Mouse (Mus musculus): ENCODE data around the gene Clstn1. TPM values are rescaled to one million over a fixed set of nuclear protein-coding genes. Genes with fewer than 3 reads are reported as not detected.
A peak's percentile ranks its signal among the peaks of the same experiment; 100 is the strongest.

Gene Clstn1
- polyA plus RNA-seq, 1 experiment = 52.1 TPM

DNA sequence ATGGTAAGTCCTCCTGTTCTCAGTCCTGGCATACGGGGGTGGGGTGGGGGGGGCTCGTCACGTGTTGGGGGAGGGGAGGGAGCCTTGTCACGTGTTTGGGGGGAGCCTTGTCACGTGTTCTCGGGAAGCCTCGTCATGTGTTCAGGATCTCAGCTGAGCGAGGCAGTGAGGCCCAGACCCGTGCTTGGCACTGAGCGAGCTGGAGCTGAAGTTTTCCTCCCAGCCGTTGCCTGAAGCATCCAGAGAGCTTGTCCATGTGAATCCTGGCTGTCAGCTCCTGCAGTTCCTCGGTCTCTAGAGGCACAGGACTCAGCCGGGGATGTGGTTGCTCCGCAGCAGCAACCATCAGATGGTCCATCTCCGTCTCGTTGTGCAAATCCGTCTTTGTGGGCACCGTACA lies 19.8 kb downstream of the Clstn1 start:
- TF ChIP-seq TCF12 (IDR thresholded peaks at IDR 0.05; ENCODE audit: insufficient read depth, poor library complexity, severe bottlenecking) (no peak), TCF3 (IDR thresholded peaks at IDR 0.05; ENCODE audit: insufficient read length, low read depth) (no peak), REST (IDR thresholded peaks at IDR 0.05; ENCODE audit: insufficient read depth, insufficient read length) (no peak), MYOD1 (IDR thresholded peaks at IDR 0.05; ENCODE audit: control insufficient read depth in 1 of 3, insufficient read length in 2 of 3, low read depth in 2 of 3) (no peak), POLR2A (IDR thresholded peaks at IDR 0.05; ENCODE audit: insufficient read length, low read depth) (no peak), E2F4 (IDR thresholded peaks at IDR 0.05; ENCODE audit: insufficient read depth) (no peak), MAX (IDR thresholded peaks at IDR 0.05; ENCODE audit: low read depth) (no peak), SRF (IDR thresholded peaks at IDR 0.05; ENCODE audit: control insufficient read depth, insufficient read length, low read depth) (no peak), CEBPB (IDR thresholded peaks at IDR 0.05; ENCODE audit: insufficient read depth, poor library complexity, severe bottlenecking) (no peak), POLR2AphosphoS2 (IDR thresholded peaks at IDR 0.05; ENCODE audit: insufficient read length, low read depth) (no peak)
- no peaks in the 10 kb centered on the region for H3K79me2 ChIP-seq (ENCODE audit: control insufficient read depth, insufficient read depth)
- no peaks in the 10 kb centered on the region for H3K36me3 ChIP-seq (ENCODE audit: control insufficient read depth, insufficient read depth)

DNA sequence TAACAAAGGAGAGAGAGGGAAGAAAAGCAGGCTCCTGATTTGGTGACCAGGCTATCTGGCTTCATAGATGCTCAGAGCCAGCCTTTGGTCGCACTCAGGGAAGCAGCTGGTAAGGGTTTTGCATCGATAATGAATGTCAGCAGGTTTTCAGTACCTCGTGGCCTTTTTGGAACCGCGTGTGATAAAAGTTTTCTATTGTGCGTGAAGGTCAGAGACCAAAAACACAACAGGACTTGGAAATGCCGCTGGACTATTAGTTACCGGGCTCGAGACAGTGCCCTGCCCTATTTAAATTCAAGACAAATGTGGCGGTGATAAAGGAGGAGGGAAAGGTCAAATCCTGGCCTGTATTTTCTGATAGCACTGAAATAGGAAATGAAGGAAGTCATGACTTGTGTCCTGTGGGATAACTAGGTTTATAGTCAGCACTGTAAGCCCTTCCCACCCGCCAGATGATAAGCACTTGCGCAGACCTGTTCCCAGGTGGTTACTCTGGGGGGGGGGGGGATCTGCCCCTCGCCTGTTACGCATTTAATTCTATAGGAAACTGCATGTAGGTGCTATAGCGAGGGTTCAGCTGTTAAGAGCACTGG lies 20.6 kb downstream of the Clstn1 start:
- H3K79me2 ChIP-seq (ENCODE audit: control insufficient read depth, insufficient read depth) = no peaks in the 10 kb centered on the region
- H3K27me3 ChIP-seq (ENCODE audit: control insufficient read depth, insufficient read depth, insufficient read length) = no peaks in the 10 kb centered on the region
- no peaks in the 10 kb centered on the region for H3K36me3 ChIP-seq (ENCODE audit: control insufficient read depth, insufficient read depth)
- no peak overlapping the region for H3K4me3 ChIP-seq
- no peak for TF ChIP-seq E2F4 (IDR thresholded peaks at IDR 0.05; ENCODE audit: insufficient read depth)
- no peak for TF ChIP-seq MYOG (IDR thresholded peaks at IDR 0.05; ENCODE audit: control insufficient read depth in 1 of 3, insufficient read depth in 1 of 3, insufficient read length in 2 of 3, low read depth in 2 of 3)
- no peak overlapping the region for H3ac ChIP-seq (ENCODE audit: control insufficient read depth, insufficient read length)
- no peak overlapping the region for H3K4me2 ChIP-seq (ENCODE audit: low read depth)

More for the DNA sequence above, 19.8 kb downstream of the Clstn1 start:
- no peak overlapping the region for H3K4me3 ChIP-seq
- no peak overlapping the region for H3ac ChIP-seq (ENCODE audit: control insufficient read depth, insufficient read length)
- no peaks in the 10 kb centered on the region for H3K27me3 ChIP-seq (ENCODE audit: control insufficient read depth, insufficient read depth, insufficient read length)
- H3K4me2 ChIP-seq (ENCODE audit: low read depth) = no peak overlapping the region

DNA sequence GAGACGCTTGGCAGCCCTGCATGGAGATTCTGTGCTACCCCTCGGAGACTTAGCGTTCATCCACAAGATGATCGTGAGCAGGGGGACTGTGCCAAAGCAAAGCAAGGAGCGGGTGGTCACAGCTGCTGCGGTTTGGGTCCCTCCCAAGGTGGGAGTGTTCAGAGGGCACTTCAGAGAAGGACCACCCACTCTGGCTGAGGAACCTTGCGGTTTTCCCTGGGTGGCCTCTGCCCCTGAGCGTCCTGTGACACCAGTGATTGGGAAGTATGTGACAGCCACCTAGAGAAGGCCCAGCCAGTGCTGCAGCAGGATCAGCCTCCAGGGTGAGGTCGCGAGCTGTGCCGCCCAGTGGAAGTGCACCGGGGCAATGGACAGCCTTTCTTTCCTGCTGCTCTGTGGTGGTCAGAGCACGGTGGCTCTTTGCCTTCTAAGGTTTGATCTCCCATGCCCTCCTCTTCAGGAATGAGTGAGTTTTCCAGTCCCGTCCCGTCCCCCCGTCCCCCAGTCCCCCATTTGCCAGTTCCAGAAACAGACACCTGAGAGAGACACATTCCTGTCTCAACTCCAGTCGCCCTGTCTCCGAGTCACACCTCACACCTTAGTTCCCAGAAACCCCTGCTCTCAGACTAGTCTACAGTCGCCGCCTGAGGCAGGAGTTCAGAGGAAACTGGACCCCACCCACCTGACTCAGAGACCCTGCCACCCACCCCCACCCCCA lies 21.5 kb downstream of the Clstn1 start:
- Histone ChIP-seq H3K27me3 (ENCODE audit: control insufficient read depth, insufficient read depth, insufficient read length) (no peaks in the 10 kb centered on the region), H3K4me3 (no peak overlapping the region), H3K4me2 (ENCODE audit: low read depth) (no peak overlapping the region), H3K36me3 (ENCODE audit: control insufficient read depth, insufficient read depth) (no peaks in the 10 kb centered on the region), H3K79me2 (ENCODE audit: control insufficient read depth, insufficient read depth) (no peaks in the 10 kb centered on the region), H3ac (ENCODE audit: control insufficient read depth, insufficient read length) (no peak overlapping the region)
- TF ChIP-seq MYOG (IDR thresholded peaks at IDR 0.05; ENCODE audit: control insufficient read depth in 1 of 3, insufficient read depth in 1 of 3, insufficient read length in 2 of 3, low read depth in 2 of 3) = peak in 2 of 3 experiments; percentile 8 to 74
- no peak for TF ChIP-seq REST (IDR thresholded peaks at IDR 0.05; ENCODE audit: insufficient read depth, insufficient read length)
- no peak for TF ChIP-seq POLR2A (IDR thresholded peaks at IDR 0.05; ENCODE audit: insufficient read length, low read depth)
- TF ChIP-seq POLR2AphosphoS2 (IDR thresholded peaks at IDR 0.05; ENCODE audit: insufficient read length, low read depth) = no peak
- TF ChIP-seq E2F4 (IDR thresholded peaks at IDR 0.05; ENCODE audit: insufficient read depth) = no peak
- peak in 2 of 3 experiments; percentile 27 to 35 for TF ChIP-seq MYOD1 (IDR thresholded peaks at IDR 0.05; ENCODE audit: control insufficient read depth in 1 of 3, insufficient read length in 2 of 3, low read depth in 2 of 3)
- TF ChIP-seq SRF (IDR thresholded peaks at IDR 0.05; ENCODE audit: control insufficient read depth, insufficient read length, low read depth) = peak; percentile 17

DNA sequence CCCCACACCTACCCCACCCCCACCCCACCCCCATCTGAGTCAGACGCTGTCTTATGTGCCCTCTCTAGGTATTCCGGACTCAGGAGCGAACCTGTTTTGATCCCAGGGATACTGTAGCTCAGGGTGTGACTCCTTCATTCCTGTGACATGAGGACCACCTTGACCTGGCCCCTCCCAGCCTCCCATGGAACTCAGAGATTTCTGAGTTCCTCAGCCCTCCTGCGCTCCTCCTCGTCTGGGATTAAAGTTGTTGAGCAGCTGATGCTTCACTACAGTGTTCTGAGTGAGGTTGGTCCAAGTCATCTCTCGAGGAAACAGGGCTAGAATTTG lies 22.0 kb downstream of the Clstn1 start:
- Histone ChIP-seq H3K36me3 (ENCODE audit: control insufficient read depth, insufficient read depth) (no peaks in the 10 kb centered on the region), H3ac (ENCODE audit: control insufficient read depth, insufficient read length) (no peak overlapping the region), H3K4me3 (no peak overlapping the region), H3K27me3 (ENCODE audit: control insufficient read depth, insufficient read depth, insufficient read length) (no peaks in the 10 kb centered on the region), H3K79me2 (ENCODE audit: control insufficient read depth, insufficient read depth) (no peaks in the 10 kb centered on the region), H3K4me2 (ENCODE audit: low read depth) (no peak overlapping the region)
- TF ChIP-seq REST (IDR thresholded peaks at IDR 0.05; ENCODE audit: insufficient read depth, insufficient read length) = no peak
- TF ChIP-seq POLR2A (IDR thresholded peaks at IDR 0.05; ENCODE audit: insufficient read length, low read depth) = no peak
- TF ChIP-seq MYOG (IDR thresholded peaks at IDR 0.05; ENCODE audit: control insufficient read depth in 1 of 3, insufficient read depth in 1 of 3, insufficient read length in 2 of 3, low read depth in 2 of 3) = no peak
- TF ChIP-seq CEBPB (IDR thresholded peaks at IDR 0.05; ENCODE audit: insufficient read depth, poor library complexity, severe bottlenecking) = no peak
- no peak for TF ChIP-seq TCF3 (IDR thresholded peaks at IDR 0.05; ENCODE audit: insufficient read length, low read depth)
- no peak for TF ChIP-seq POLR2AphosphoS2 (IDR thresholded peaks at IDR 0.05; ENCODE audit: insufficient read length, low read depth)
- no peak for TF ChIP-seq MYOD1 (IDR thresholded peaks at IDR 0.05; ENCODE audit: control insufficient read depth in 1 of 3, insufficient read length in 2 of 3, low read depth in 2 of 3)
- no peak for TF ChIP-seq MAX (IDR thresholded peaks at IDR 0.05; ENCODE audit: low read depth)
- no peak for TF ChIP-seq SRF (IDR thresholded peaks at IDR 0.05; ENCODE audit: control insufficient read depth, insufficient read length, low read depth)
- no peak for TF ChIP-seq TCF12 (IDR thresholded peaks at IDR 0.05; ENCODE audit: insufficient read depth, poor library complexity, severe bottlenecking)
- TF ChIP-seq E2F4 (IDR thresholded peaks at IDR 0.05; ENCODE audit: insufficient read depth) = no peak
- no peak for TF ChIP-seq USF1 (IDR thresholded peaks at IDR 0.05; ENCODE audit: low read depth)

Data from myocyte (in vitro differentiated cells).